Mouse (Mus musculus) kidney, postnatal 36 days (tissue): ENCODE measurements around the gene Flvcr2.

Experiments
- DNase-seq, 2 experiments: peaks; one replicate each; pipeline ENCODE4 v3.0.0; 2021 to 2022; ENCODE audit warnings: mixed read lengths in 2 of 2

The Flvcr2 gene

GRCm38 (mm10) chr12:85800031-85800430 is 53.7 kb downstream of the Flvcr2 start:
- DNase-seq = no peak

GRCm38 (mm10) chr12:85809726-85810125 is 63.4 kb downstream of the Flvcr2 start:
- DNase-seq = no peak

- no peak for DNase-seq
These were observed 64.6 kb downstream of the Flvcr2 start for GRCm38 (mm10) chr12:85810959-85811358.

- no peak for DNase-seq
These were observed 65.3 kb downstream of the Flvcr2 start for GRCm38 (mm10) chr12:85811676-85812075.

- DNase-seq = peak; percentile 70 to 80
These were observed 67.3 kb downstream of the Flvcr2 start for GRCm38 (mm10) chr12:85813599-85813998.

- DNase-seq = peak in 1 of 2 experiments; percentile 44
These were observed 75.7 kb downstream of the Flvcr2 start for GRCm38 (mm10) chr12:85822051-85822450.

GRCm38 (mm10) chr12:85824438-85825264 is 78.3 kb downstream of the Flvcr2 start, which contains the start of the genes Erg28 and Ttll5:
Erg28 (minus strand) TSS chr12:85824550.
Ttll5 (plus strand) TSS chr12:85824659.
- peak; percentile 95 to 96 for DNase-seq

GRCm38 (mm10) chr12:85825361-85825760 is 79.0 kb downstream of the Flvcr2 start:
- no peak for DNase-seq

GRCm38 (mm10) chr12:85825822-85826221 is 79.5 kb downstream of the Flvcr2 start:
- no peak for DNase-seq

GRCm38 (mm10) chr12:85828856-85829255 is 82.5 kb downstream of the Flvcr2 start:
- DNase-seq = no peak

GRCm38 (mm10) chr12:85829866-85830265 is 83.5 kb downstream of the Flvcr2 start:
- no peak for DNase-seq

- peak; percentile 40 to 42 for DNase-seq
These were observed 84.4 kb downstream of the Flvcr2 start for GRCm38 (mm10) chr12:85830691-85831090.

- no peak for DNase-seq
These were observed 88.2 kb downstream of the Flvcr2 start for GRCm38 (mm10) chr12:85834543-85834942.

- DNase-seq = no peak
These were observed 91.4 kb downstream of the Flvcr2 start for GRCm38 (mm10) chr12:85837765-85838164.

- DNase-seq = no peak
These were observed 93.1 kb downstream of the Flvcr2 start for GRCm38 (mm10) chr12:85839371-85840000.

- peak; percentile 35 to 58 for DNase-seq
These were observed 102.0 kb downstream of the Flvcr2 start for GRCm38 (mm10) chr12:85848164-85848958.

GRCm38 (mm10) chr12:85850661-85851060 is 104.3 kb downstream of the Flvcr2 start:
- DNase-seq = no peak

- no peak for DNase-seq
These were observed 107.5 kb downstream of the Flvcr2 start for GRCm38 (mm10) chr12:85853836-85854235.

GRCm38 (mm10) chr12:85854271-85854670 is 107.9 kb downstream of the Flvcr2 start:
- DNase-seq = no peak

GRCm38 (mm10) chr12:85857300-85857699 is 111.0 kb downstream of the Flvcr2 start:
- no peak for DNase-seq

GRCm38 (mm10) chr12:85859111-85859510 is 112.8 kb downstream of the Flvcr2 start:
- DNase-seq = no peak

- DNase-seq = no peak
These were observed 113.3 kb downstream of the Flvcr2 start for GRCm38 (mm10) chr12:85859511-85860189.

- DNase-seq = peak; percentile 45 to 54
These were observed 116.2 kb downstream of the Flvcr2 start for GRCm38 (mm10) chr12:85862514-85862913.
